Mouse (Mus musculus) thymus, adult 2 months (tissue): ENCODE results near the gene Smad3.

Experiments
- CTCF ChIP-seq: fragments of 200-500 bp; IDR thresholded peaks from 2 replicates; pipeline ENCODE4 v1.5.1; 2012; ENCODE audit warnings: mild to moderate bottlenecking, control low read depth, low read length, moderate library complexity, borderline replicate concordance; ENCODE audit not compliant: control insufficient read depth, poor library complexity, insufficient read depth; ENCODE audit errors: extremely low read depth
- POLR2A ChIP-seq: fragments of 200-500 bp; IDR thresholded peaks from 2 replicates; pipeline ENCODE4 v1.6.1; 2012; ENCODE audit warnings: mild to moderate bottlenecking, low read length, control low read depth, moderate library complexity; ENCODE audit not compliant: control insufficient read depth, poor library complexity, insufficient read depth; ENCODE audit errors: extremely low read depth

- no peak for TF ChIP-seq POLR2A
- no peak for TF ChIP-seq CTCF
Measured at GRCm38 (mm10) chr9:63633334-63633733, 124.5 kb downstream of the Smad3 start.
